Mouse (Mus musculus): ENCODE measurements around the gene Il17rb.

Il17rb gene

DNA sequence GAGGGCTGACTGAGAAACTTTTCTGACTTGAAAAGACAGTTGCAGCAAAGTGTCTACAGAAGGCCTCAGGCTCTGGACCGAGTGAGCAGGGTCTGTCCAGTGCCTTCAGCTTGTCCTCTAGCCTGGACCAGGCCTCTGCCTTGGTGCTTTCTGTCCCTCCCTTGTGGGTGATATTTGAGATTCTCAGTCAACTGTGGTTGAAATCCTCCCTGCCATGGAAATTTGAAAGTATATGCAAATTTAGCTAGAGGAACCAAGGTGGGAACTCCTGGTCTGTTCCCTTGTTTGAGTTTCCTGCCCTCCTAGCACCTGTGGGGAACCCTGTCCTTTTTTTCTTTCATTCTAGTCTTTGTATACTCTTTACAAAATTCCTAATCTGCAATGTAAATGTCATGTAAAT is 6.3 kb upstream of the Il17rb start:
- DNase-seq: no peak

DNA sequence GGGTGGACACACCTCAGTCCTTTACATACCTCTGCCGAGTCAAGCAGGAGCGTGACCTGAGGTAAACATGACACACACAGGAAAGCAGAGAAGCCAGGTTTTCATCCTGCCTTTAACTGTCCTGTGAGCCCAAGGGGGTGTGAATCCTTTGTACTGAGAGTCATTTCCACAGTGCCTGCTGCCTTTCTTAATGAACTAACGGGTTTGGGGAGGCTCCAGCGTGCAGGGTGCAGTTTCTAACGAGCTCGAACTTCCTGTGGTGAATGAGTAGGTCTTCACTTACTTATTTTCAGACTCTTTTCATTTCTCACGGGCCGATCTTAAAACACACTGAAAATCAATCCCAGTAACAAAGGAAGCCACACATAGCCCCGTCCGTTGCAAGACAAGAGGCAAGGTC is 5.8 kb upstream of the Il17rb start:
- DNase-seq: no peak

DNA sequence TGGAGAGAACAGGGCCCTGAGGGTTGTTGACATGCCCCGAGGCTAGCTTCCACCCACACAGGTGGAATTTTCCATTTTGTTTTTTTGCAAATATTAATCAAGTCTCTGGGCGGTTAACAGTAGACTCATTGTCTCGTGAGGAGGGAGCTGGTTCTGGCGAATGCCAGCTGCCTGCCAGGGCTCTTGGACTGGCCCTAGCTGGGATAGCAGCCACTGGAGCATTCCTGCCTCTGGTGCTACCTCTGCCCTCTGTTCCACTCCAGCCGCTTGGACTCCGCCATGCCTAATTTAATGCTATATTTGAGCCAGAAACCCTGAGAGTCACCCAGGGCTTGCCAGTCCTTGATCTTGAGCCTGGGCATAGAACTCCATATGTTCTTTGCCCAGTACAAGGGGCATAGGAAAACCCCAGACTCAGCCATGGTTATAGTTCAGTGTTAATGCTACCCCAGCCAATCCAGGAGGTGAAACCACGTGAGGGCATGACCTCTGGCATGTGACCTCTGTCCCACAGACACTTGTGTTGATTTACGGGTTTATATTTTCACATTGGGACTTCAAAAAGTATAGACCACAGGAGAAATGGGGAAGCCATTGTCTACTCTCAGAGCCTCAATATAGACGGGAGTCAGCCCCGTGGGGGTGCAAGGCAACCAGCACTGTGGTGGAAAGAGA is 3.3 kb upstream of the Il17rb start:
- no peak for DNase-seq

DNA sequence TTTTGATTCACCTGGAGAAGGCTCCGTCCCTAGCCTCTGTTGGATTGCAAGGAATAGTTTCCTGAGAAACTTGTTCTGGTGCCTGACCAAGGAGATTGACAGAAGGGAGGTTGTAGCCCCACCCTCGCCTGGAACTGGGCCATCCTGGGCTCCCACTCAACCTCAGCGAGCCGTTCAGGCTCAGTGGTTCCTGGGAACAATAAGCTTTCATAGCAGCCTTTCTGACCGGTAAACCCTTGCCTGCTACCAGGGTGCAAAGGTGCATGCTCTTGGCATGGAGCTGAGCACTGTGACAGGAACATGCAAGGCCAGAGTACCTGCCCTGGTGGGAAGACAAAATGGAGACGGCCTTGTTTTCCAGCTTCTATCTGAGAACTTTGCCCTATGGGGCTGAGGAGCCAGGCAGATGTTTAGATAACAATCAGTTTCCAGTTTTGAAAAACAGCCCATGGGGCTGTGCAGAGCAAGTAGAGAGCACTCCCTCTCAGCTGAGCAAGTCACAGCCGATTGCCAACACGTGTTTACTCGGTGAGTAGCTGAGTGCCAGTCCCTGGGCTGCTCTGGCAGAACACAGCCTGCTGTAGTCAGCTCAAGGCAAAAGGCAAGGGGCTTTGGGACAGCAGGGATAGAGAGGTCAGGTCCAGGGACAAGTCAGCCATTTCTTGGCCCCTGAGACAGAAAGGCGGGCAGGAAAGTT is 1.3 kb upstream of the Il17rb start:
- DNase-seq: peak; percentile 47

- no peak for DNase-seq
Observed at GRCm38 (mm10) chr14:29999475-29999811, 9.3 kb downstream of the Il17rb start.

GRCm38 (mm10) chr14:29998747-29999474 is 9.8 kb downstream of the Il17rb start:
- DNase-seq: no peak

DNA sequence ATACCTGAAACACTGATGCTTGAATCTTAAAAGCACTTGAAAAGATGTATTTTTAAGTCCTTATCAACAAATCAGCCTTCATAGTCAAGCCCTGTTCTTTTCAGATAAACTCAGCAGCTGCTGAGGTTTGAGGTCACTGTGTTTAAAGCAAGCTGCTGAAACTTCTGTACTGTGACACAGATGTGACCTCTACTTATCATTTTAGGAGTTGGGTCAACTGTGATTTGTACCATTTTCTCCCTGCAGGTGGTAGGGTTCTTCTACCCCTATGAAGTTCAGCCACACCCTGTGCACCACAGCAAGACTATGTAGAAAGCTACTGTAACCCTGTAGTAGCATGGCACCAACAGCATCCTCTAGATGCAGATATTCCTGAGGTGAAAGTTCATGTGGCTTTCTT is 11.4 kb downstream of the Il17rb start:
- DNase-seq: no peak

DNA sequence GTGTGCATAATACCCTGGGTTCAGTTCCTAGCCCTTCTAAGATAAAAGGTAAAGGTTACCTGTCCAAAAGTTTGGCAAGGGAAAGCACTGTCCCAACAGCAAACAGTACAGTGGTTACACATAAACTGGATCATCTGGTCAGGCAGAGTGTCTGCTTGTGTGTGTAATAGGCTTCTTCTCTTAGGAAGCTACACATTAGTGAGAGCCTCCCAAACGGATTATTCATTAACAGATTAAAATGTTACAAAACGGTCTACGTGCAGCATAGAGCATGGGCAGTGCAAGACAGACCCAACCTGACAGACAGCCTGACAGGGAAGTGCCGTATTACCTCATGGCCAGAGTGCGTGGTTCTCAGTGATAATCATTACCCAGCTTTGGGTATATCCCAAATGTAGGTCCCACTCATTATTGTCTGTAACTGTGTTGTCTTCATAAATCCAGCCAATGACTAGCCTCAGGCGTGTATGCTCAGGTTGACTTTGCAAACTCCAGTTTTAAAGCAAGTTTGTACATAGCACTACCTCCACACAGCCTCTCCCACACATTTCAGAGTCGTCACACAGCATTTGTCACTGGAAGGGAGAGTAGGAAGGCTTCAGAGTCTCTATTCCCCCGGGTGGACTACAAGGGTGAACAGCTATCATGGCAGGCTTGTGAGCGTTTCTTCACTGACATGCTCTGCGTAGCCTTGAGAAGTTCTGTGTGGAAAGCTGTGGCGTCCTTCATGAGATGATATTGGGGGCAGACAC is 12.5 kb downstream of the Il17rb start:
- no peak for DNase-seq

DNA sequence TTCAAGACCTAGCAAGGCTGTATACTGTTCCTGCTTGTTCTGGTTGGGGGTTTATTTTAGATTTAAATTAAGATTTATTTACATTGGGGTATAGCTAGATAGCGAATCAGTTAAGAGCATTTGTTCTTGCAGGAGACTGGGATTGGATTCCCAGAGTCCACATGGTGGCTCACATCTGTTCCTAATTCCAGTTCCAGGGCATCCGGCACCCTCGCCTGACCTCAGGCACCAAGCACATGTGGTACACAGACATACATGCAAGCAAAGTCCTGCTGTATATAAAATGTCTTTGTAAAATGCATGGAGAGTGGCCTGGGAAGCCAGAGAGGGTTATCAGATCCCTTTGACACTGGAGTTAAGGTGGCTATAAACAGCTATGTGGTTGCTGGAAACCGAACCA is 13.7 kb downstream of the Il17rb start:
- DNase-seq: no peak

DNA sequence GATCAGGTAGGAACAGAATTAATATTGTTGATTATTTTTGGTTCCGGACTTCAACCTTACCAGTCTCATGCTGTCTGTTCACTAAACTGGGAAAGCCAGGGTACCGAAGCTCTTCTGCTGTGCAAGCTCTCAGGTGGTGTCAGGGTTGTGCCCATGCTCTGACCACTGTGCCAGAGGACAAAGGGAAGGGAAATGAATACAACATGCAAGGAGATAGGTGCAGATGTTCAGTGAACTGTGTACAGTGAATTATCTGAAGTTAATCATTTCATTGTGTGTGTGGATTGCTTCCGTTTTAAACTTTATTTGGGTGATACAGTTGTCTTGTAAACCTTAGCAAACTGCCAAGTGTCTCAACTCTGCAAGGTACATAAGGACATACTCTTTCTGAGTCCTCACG is 20.4 kb downstream of the Il17rb start:
- no peak for DNase-seq

DNA sequence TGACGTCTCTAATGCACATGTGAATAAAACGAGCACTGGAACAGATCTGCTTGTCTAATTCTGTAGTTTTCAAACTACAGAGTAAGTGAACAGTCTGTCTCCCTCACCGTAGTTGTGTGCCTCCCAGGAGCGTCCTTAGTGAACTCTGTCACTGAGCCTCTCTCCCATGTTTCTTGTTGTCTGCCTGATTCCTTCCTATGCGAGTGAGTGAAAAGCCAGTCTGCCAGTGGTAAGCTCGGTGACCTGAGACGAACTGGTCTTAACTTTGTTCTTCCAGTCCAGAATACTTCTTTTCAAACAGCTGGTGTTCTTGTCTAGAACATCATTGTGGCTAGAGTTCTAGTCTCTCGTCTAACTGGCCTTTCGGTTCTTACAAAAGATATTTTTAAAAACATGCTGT is 21.0 kb downstream of the Il17rb start:
- DNase-seq: no peak

GRCm38 (mm10) chr14:29987276-29987675 is 21.4 kb downstream of the Il17rb start:
- DNase-seq: no peak

- no peak for DNase-seq
Observed at GRCm38 (mm10) chr14:29986096-29986495, 22.6 kb downstream of the Il17rb start.

DNA sequence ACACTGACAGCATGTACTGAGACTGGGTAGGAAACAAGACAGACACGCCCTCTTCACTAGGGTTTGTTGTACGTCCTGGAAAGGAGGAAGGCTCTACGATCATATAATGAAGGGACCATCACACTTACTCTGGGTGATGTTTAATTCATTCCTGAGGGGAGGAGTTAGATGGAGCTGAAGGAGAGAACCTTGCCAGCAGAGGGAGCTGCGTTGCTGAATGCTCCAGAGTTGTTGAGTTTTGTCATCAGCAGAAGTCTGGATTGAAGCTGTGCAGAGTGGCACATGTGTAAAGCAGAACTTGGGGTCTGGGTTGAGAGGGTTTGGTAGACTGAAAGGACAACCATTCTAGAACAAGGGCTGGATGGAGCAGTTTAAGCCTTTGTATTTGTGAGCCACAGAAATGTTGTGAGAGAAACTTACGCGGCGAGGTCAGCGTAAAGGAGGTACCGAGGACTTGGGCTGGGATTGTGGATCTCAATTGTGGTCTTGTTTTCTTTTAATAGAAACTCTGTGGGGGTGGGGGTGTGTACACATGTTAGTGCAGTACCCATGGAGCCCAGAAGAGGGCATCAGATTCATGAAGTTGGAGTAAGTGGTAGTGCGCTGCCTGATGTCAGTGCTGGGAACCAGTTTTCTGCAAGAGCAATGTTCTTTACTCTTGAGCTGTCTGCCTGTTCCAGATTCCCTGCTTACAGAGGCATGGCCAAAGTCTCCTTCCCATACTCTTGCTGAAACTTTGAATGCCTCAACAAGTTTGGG is 28.1 kb downstream of the Il17rb start:
- DNase-seq: no peak

- DNase-seq: peak; percentile 95
Observed at GRCm38 (mm10) chr14:29978254-29979204, 30.2 kb downstream of the Il17rb start, which contains the start of gene Actr8. Actr8 (plus strand) TSS chr14:29978337.

DNA sequence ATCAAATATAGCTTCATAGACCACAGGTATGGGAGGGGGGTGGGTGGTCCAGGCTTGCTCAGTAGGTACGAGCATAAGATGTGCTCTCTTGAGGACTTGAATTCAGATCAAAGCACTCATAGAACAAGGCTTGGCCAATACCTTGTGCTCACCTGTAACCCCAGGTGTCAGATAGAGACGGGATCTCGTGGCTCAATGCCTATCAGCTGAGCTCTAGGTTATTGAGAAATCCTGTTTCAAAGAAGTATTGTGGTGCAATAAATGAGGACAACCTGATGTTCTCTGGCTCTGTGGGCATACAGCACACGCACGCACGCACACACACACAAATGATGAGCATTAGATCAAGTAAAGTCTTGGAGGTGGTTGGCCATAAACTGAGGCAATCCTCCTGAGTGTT is 31.8 kb downstream of the Il17rb start:
- DNase-seq: no peak

DNA sequence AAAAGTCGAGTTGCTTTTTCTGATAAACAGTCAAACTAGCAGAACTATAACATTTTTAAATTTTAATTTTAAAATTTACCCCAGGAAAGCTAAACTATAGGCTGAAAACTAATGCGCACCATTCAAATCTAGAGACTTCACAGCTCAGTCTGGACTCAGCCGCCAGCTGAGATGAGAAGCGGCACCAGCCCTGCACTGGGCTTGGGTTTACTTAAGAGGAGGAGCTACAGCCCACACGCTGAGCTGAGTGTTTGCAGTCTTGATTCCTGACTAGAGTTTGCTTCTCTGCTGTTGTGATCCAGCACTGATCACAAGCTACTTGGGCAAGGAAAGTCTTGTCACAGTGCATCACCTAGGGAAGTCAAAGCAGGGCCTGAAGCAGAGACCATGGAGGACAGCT is 36.7 kb downstream of the Il17rb start:
- DNase-seq: no peak

DNA sequence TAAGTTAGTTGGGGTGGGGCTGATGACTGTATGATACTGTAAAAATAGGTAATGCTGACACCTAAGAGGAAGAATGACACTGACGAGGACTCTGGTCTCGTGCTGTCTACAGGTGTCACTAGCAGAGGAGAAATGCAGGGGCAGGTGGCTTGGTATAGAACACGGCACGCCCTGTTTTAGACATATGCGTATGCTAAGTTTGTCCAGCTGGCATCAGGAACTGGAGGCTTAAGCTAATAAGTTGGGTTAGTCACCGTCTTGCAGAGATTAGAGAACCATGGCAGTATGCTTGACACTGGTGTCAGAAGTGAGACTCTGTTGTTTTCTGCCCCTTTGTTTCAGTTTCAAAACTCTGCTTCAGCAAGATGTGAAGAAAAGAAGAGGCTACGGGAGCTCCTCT is 37.2 kb downstream of the Il17rb start:
- no peak for DNase-seq

DNA sequence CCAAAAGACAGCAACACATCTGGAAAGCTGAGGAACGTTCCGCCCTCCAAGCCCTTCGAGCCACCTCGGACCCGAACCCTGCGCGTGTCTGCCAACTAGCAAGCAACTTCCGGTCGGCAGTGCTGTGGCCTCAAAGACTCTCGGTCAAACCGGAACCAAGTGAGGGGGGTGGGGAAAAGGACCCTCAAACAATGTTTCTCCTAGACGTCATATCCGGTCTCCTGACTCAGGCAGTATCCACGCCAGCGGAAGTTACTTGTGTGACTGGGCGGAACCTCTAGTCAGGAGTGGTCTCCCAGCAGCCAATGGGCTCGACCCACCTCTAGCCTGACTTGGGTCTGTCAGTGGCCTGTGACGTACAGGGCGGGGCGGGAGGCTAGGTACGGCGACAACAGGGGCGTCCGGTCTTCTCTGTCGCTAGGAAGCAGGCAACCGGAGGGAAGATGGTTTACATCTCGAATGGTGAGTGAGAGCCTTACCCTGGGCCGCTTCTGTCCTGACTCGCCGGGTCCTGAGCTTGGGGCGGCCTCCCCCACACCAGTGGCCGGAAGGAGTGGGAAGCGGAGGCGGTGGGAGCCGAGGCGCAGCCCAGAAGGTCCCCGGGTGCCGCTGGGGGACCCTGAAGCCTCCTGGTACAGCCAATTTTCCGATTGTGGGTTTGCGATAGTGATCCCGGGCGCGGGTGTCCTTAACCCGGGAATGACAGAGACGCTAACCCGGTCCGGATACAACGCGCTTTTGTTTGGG is 40.4 kb downstream of the Il17rb start, which contains the start of gene Selenok:
Gene Selenok (plus strand): TSS at position 234 of the 747 bp plus-strand sequence.
- DNase-seq: peak; percentile 86

DNA sequence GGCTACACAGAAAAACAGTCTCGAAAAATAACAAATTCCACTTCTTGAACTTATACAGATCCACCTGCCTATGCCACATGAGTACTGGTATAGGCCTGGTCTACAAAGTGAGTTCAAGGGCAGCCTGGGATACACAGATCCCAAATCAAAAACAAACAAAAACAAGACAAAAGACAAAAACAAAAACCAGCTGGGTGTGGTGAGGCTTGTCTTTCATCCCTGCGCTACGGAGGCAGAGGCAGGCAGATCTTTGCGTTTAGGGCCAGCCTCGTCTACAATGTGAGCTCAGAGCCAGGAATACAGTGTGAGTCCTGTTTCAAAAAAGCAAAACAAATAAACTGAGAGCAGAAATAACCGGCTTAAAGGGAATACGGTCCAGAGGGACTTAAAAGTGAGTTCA is 41.1 kb downstream of the Il17rb start:
- no peak for DNase-seq

GRCm38 (mm10) chr14:29957393-29957792 is 51.3 kb downstream of the Il17rb start:
- no peak for DNase-seq

Measured in right cerebral cortex, postnatal 14 days (tissue).